Mouse (Mus musculus) testis, postnatal 14 days (tissue): ENCODE measurements at regions not wholly inside any gene's neighbourhood (a gene's known extent, or its start where the extent isn't known, plus 50 kb on each side); places are given as distances from the start of the nearest gene placed in this dataset.

ENCODE experiments used
- DNase-seq: peaks from one replicate; pipeline ENCODE4 v3.0.0; 2021; ENCODE audit warnings: low spot score

DNA sequence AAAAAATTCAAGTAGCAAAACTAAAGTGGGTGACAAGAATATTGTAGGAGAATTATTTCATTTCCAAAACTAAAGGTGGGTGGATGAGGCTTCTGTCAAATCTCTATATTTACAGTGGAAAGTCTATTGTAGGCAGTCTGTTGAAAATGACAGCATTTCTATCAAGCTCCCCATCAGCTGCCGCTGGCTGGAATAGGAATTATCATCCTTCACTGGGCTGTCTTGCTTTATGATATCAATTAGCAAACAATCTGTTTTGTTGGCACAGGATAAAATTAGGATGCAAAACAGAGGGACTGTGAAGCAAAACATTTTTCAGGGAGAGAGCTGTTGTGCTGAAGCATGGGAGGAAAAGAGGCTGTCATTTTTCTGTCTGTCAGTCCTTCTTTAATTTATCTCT, 1249.0 kb downstream of the Hace1 start:
- DNase-seq = no peak

DNA sequence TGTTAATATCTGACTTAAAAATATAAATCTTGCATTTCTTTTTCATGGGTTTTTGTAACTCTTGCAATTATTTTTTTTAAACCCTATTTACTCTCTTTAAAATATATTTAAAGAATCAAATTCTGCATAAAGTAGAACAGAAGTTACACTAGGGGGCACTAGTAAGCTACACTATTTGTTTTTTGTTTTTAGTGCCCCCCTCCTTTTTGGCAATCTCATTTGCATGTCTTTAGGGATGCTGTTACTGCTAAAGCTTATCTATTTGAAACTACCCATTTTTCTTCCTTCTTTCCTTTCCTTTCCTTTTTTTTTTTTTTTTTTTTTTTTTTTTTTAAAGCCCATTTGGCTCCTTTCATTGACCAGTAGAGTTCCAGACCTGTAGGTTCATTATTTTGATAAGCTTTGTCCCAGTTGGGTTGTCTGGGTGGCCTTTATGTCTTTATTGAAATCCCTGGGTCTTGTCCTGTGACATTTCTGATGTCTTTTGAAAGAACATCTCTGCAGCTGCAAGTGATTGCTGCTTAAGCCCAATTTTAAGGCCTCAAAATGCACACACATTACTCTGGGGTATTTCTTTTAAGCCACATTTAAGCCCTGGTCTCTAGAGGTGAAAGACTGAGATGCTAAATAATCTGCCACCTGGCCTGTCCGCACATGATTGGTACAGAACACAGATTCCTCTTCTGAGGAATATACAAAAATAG, 1249.6 kb downstream of the Hace1 start:
- DNase-seq = no peak

DNA sequence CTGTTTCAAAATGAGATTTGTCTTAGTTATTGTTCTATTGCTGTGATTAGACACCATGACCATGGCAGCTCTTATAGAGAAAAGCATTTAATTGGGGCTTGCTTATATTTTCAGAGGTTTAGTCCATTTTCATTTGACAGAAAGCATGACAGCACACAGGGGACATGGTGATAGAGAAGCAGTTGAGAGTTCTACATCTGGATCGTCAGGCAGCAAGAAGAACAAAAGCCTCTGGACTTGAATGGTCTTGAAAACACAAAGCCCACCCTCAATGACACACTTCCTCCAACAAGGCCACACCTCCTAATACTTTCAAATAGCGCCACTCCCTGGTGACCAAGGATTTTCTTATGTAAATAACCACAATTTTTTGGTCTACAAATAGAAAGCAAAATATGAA, 1250.5 kb downstream of the Hace1 start:
- no peak for DNase-seq

DNA sequence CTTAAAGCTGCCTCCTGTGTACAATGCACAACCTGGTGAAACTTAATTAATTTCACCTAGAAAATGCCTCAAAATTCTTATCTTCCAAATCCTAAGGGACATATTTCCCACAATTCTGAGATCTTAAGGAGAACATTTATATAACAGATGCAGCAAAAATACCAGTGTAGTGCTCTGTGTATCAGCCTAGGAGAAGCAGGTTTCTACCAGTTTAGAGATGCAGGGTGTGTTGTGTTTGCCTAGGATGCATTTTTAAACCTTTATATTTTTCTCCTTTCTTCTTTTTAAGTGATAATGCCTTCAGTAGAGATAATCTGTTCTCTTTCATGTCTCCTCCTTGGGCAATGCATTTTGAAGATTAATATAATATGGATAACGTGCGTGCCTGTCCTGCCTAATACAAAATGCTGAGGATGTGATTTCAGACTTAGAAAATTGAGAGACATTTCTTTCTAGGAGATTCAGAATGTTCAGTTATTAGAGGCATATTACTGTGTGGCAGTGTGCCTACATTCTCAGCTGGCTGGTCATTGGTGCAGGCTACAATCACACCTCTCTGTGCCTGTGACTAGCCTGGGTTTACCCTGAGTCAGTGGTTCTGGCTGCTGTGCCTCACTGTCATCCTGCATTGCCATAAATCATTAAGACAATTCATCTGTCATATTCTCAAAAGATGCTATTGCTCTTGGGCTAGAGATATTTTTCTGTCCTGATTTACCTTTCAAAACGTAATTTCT, 1268.1 kb downstream of the Hace1 start:
- no peak for DNase-seq
